Mouse (Mus musculus) cerebellum, postnatal 36 days (tissue): ENCODE measurements around the gene Ddias.
"Not testable (repeated sequence)": the region's sequence is repeated elsewhere in the genome, so short reads cannot be mapped to it uniquely, and the experiment has no call there.

Source experiments
- DNase-seq, 2 experiments: peaks; one replicate each; pipeline ENCODE4 v3.0.0; 2021 to 2022; ENCODE audit warnings: mixed read lengths in 2 of 2

Ddias gene

DNA sequence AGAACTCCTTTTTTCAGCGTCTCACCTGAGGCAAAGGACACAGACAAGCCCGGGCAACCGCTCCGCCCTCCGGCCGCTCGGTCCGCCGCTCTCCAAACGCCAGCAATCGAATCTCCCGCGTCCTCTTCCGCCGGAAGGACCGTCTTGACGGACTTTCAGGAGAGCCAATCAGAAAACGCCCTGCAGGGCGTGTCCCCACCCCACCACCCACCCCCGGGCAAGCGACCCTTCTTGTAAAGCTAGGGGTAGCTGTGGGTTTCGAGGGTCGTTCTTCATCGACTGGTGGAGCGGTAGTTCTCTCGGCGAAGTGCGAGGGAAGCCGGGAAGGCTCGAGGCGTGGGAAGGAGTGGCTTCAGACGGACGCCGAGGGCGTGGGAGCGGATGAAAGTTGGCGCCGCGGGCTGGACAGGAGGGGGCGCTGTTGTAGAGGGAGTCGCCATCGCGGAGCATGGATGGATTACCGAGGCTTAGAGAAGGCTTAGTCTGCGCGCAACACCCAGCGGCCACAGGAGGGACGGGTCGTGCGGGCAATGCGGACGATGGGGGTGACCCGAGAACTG, at the start of gene Ddias, which contains the start of gene Prcp:
Gene Ddias (minus strand): TSS at position 132 of the 560 bp plus-strand sequence.
Gene Prcp (plus strand): TSS at position 355 of the 560 bp plus-strand sequence.
- DNase-seq: peak; percentile 94

GRCm38 (mm10) chr7:92920857-92921172, 46.8 kb upstream of the Ddias start:
- DNase-seq: no peak

- DNase-seq: no peak
Observed at GRCm38 (mm10) chr7:92920172-92920856, 46.3 kb upstream of the Ddias start.

- not testable (repeated sequence) for DNase-seq
Observed at GRCm38 (mm10) chr7:92904285-92904684, 30.2 kb upstream of the Ddias start.

DNA sequence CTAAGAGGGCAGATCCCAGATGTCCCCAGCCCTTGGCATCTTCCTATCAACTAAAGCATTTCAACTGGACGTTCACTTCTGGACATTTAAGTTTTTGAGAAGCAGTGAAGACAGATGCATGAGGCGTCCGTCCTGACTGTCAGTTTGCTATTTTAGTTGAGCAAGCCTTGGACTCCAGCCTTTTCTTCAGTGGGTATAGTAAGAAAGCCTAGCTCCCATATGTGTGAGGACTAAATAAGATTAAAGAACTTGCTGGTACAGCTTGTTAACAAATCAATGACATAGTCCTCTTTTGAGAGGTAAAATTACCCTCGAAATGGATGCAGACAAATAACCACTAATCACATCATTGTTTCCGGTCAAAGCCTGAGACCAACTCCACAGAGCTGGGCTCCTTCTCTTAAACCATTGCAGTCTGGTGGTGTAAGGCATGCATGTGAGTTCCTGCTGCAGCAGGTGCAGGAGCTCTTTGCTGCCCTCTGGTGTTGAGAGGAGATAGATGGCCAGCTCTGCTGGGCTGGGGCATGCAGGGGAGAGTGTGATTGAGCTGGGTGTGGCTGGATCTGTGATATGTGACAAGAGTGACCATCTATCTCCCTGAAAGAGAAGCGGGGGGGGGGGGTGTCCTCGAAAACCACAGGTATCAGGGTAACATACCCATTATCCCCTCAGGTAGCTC, 29.5 kb upstream of the Ddias start:
- peak; percentile 70 to 72 for DNase-seq

GRCm38 (mm10) chr7:92897021-92897420, 23.0 kb upstream of the Ddias start:
- DNase-seq: no peak

- DNase-seq: no peak
Observed at GRCm38 (mm10) chr7:92896036-92896435, 22.0 kb upstream of the Ddias start.

DNA sequence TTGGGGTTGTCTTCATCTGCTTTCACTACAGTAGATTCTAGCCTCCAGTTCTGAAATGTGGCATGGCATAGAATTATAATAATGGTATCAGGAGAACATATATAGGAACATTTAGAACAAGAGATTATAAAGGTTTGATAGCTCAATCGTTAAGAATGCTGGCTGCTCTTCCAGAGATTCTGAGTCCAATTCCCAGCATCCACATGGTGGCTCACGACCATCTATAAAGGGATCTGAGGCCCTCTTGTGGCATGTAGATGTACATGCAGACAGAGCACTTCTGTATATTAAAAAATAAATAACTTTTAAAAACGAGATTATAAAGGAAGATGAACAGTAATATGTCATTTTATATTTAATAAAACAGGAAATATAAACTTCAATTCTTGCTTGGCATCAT, 19.4 kb upstream of the Ddias start:
- no peak for DNase-seq

- DNase-seq: no peak
Observed at GRCm38 (mm10) chr7:92890618-92891230, 16.7 kb upstream of the Ddias start.

- DNase-seq: no peak
Observed at GRCm38 (mm10) chr7:92890211-92890610, 16.2 kb upstream of the Ddias start.

DNA sequence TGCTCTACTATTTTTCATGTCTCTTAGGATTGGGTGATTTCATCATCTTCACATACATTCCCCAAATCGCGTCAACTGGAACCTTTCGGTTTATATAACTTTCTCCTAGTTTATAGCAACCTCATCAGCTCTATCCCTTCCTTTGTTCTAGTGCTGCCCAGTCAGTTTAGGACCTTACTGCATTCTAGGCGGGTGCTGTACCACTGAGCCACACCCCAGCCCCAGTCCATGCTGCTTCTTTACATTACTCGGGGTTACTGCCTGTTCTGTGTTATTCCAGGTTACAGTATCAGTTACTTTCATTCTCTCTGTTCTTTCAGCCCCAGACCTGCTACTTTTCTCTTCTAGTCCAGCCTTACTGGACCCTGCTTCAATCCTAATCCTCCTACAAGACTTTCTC, 13.2 kb upstream of the Ddias start:
- no peak for DNase-seq

- no peak for DNase-seq
Observed at GRCm38 (mm10) chr7:92886801-92887200, 12.8 kb upstream of the Ddias start.

GRCm38 (mm10) chr7:92884998-92885660, 11.1 kb upstream of the Ddias start:
- DNase-seq: no peak

DNA sequence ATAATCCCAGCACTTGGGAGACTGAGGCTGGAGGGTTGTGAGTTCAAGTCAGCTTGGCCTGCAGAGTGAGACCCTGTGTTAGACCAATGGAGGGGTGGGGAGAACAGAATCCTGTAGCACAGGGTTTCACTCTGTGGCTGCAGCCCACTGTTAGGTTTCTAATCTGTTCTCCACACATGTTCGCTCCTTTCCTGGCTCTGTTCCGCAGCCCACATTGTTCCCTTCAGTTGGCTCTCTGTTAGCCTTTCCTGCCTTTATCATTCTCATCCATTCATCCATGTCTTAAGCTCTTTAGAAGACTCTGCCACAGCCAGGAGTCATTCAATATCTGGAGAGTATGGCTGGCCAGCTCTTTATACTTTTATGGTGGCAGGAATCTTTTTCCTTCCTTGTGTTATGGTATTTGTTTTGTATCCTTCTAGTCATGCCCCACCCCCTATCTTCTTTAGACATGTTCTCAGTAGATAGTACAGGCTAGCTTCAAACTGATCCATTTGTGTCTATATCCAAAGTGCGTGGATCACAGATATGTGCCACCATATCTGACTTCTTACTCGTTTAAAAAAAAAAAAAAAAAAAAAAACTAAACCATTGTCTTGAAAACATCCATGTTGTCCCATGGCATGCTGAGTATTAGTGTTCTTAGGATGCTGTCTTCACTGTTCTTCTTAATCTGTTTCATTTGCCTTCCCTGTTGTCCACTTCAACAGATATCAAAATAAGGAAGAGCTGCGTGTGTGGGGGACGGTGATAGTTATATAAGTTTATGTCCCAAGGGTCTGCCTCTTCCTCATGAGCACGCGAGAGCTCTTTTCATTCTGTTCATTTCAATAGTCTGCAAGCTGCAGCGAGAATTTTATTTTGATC, 10.0 kb upstream of the Ddias start:
- DNase-seq: no peak

- no peak for DNase-seq
Observed at GRCm38 (mm10) chr7:92878575-92879285, 4.7 kb upstream of the Ddias start.

DNA sequence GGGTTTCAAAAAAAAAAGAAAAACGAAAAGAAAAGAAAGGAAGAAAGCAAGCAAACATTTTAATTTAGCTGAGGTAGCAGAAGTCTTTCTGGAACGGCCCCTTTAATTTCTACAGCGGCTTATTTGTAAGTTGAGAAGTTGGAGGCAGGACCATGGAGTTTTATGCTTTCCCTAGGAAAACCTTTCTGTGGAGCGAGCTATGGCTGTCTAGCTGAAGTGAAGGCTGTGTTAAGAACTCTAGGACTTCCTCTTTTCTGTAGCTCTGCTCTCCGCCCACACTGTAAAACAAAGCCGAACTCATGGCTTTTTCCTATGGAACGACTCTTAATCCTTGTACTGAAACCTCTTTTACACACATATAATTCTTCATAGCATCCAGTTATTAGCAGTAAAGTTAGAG, 2.5 kb upstream of the Ddias start:
- DNase-seq: no peak

- peak in 1 of 2 experiments; percentile 7 for DNase-seq
Observed at GRCm38 (mm10) chr7:92876066-92876465, 2.0 kb upstream of the Ddias start.

DNA sequence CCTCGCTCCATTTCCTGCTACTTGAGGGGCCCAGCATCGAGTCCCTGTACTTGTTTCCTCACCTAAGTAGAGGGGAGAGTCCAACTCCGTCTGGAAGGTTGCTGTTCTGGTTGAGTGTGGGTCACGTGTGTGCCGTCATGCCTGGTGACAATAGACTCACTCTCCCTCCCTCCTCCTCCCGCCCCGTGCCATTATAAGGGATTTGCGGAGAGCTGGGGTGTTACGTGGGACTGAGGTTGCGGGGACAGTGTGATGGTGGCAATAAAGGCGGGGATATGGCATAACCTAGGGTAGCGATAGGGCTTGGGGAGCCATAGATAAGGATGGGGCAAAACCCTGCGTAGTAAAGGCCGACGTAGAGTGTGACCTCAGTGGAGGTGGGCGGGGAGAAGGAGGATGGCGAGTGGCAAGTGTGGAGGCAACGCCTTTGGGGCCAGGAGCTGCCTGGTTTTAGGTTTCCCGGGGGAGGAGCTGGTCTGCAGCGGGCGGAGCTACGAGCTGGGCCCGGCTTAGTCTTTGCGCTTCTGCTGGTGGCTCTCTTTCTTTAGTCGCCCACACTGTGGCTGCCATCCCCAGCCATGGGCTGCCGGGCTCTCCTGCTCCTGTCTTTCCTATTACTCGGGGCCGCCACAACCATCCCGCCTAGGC, 838 bp upstream of the Ddias start:
- DNase-seq: peak; percentile 87 to 88

- DNase-seq: no peak
Observed at GRCm38 (mm10) chr7:92871596-92871995, 2.5 kb downstream of the Ddias start.

DNA sequence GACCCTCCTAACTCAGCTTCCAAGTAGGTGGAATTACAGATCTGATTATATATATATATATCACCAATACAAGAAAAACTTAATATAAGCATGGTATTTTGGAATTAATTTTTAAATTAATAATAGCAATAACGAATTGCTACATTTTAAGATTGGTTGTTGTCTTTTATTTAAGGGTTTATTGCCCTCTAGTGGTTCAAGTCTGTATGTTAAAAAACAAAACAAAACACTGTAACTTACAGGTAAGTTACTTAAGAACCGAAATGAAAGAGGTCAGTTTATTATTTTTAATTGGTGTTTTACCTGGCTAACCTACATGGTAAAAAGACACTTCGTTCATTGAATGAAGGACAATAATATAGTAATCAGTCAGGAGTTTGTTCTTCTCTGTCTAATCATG, 3.9 kb downstream of the Ddias start:
- DNase-seq: no peak

DNA sequence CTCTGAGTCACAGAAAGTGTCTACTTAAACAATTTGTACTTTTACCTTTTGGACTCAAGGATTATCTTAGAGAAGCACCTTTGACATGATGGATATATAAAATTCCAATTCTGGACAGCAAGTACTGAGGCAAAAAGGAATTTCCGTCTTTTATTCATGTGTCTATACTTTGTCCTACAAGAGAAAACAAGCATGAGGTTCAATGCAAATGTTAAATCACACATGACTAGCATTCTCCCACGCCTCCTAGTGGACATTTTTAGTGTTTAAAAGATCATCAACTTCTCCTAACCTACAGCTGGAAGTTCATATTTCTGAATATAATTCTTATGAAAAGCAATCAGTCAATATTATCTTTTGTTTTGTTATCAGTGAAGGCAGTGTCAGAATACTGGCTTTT, 7.5 kb downstream of the Ddias start:
- DNase-seq: no peak
